Mouse (Mus musculus) heart, embryonic 10.5 days (tissue): Measurements from ENCODE around the gene Lrrtm3. TPM values are rescaled to one million over a fixed set of nuclear protein-coding genes. Genes with fewer than 3 reads are reported as not detected.
A peak's percentile ranks its signal among the peaks of the same experiment; 100 is the strongest.

Source experiments
- DNase-seq: peaks from one replicate; pipeline ENCODE4 v3.0.0-alpha.2; 2017; ENCODE audit warnings: low spot score
- H3K27ac ChIP-seq: fragments of 300-500 bp; sonication (generic); 2 replicates; pipeline ENCODE4 v1.5.1; 2016; ENCODE audit warnings: mild to moderate bottlenecking
- H3K27me3 ChIP-seq: fragments of 300-500 bp; sonication (generic); 2 replicates; pipeline ENCODE4 v1.6.1; 2016; ENCODE audit warnings: mild to moderate bottlenecking; ENCODE audit not compliant: poor library complexity, insufficient read depth, severe bottlenecking
- H3K36me3 ChIP-seq: fragments of 300-500 bp; sonication (generic); 2 replicates; pipeline ENCODE4 v1.6.1; 2016; ENCODE audit warnings: mild to moderate bottlenecking, moderate library complexity
- H3K4me1 ChIP-seq: fragments of 300-500 bp; sonication (generic); 2 replicates; pipeline ENCODE4 v1.6.1; 2016; ENCODE audit warnings: mild to moderate bottlenecking
- H3K4me3 ChIP-seq: fragments of 300-500 bp; sonication (generic); 2 replicates; pipeline ENCODE4 v1.5.1; 2016; ENCODE audit warnings: mild to moderate bottlenecking, moderate library complexity
- H3K9me3 ChIP-seq: fragments of 300-500 bp; sonication (generic); 2 replicates; pipeline ENCODE4 v1.6.1; 2016; ENCODE audit warnings: mild to moderate bottlenecking, moderate library complexity
- WGBS: fragments of 180-500 bp; shearing (Covaris S2); methylation state at CpG from one replicate; pipeline ENCODE4 v1.1.7; 2016; 5-methylcytosine and 5-hydroxymethylcytosine counted together
- polyA plus RNA-seq: library from polyadenylated mRNA; unstranded; fragments of >200 nt; fragmentation: Nextera tagmentation; extraction: Ambion mirVana; gene quantifications from 2 replicates; pipeline ENCODE4 v1.2.1, GENCODE M21; 2016

Lrrtm3 gene
- 0.76 and 0.87 TPM in 2 replicates for polyA plus RNA-seq

GRCm38 (mm10) chr10:64089680-64090460 is at the start of gene Lrrtm3:
TSS of gene Lrrtm3 (minus strand) at chr10:64090277.
- Histone ChIP-seq H3K9me3 (no peaks in the 10 kb centered on the region), H3K27ac (no peak within 1 kb of the TSS), H3K4me3 (peak within 1 kb of the TSS; percentile 52), H3K36me3 (no peaks in the 10 kb centered on the region), H3K4me1 (peaks cover 12% of the 10 kb centered on the region), H3K27me3 (peaks cover 19% of the 10 kb centered on the region)
- DNase-seq = peak; percentile 84
- WGBS = 3% methylated on average over 22 of the region's 22 CpGs

GRCm38 (mm10) chr10:64135481-64135880 is 45.4 kb upstream of the Lrrtm3 start:
- Histone ChIP-seq H3K4me3 (no peak overlapping the region), H3K36me3 (no peaks in the 10 kb centered on the region), H3K27ac (no peak overlapping the region), H3K27me3 (no peaks in the 10 kb centered on the region), H3K4me1 (0 out of 2 replicates have a peak, but pooled peaks cover 4% of the 10 kb centered on the region), H3K9me3 (no peaks in the 10 kb centered on the region)
- 78% methylated on average over 7 of the region's 7 CpGs for WGBS
- DNase-seq = no peak

DNA sequence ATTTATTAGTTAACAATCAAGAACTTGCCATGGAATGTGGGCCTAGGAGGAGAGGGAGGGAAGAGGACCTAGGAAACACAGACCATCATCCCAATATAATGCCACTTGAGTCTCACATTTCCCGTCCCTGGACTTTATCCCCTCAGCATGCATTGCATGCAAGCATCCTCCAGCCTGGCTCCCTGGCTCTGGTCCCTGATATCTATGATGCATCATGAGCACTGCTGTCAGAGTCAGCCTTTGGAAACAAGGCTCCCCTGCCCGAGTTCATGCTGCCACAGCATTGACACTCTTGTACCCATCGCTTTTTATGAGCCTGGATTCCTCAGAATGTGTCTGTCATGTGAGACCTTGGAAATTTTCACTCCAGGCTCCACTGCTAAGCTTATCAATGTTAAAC is 43.4 kb upstream of the Lrrtm3 start:
- H3K36me3 ChIP-seq = no peaks in the 10 kb centered on the region
- H3K4me3 ChIP-seq = no peak overlapping the region
- DNase-seq = no peak
- H3K4me1 ChIP-seq = 0 out of 2 replicates have a peak, but pooled peaks cover 4% of the 10 kb centered on the region
- no peaks in the 10 kb centered on the region for H3K9me3 ChIP-seq
- WGBS = 78% methylated on average over 3 of the region's 3 CpGs
- no peak overlapping the region for H3K27ac ChIP-seq
- no peaks in the 10 kb centered on the region for H3K27me3 ChIP-seq

GRCm38 (mm10) chr10:64130397-64131150 is 40.5 kb upstream of the Lrrtm3 start:
- 87% methylated on average over 15 of the region's 15 CpGs for WGBS
- Histone ChIP-seq H3K27me3 (no peaks in the 10 kb centered on the region), H3K27ac (no peak overlapping the region), H3K4me1 (no peaks in the 10 kb centered on the region), H3K4me3 (no peak overlapping the region), H3K9me3 (no peaks in the 10 kb centered on the region), H3K36me3 (no peaks in the 10 kb centered on the region)
- no peak for DNase-seq

DNA sequence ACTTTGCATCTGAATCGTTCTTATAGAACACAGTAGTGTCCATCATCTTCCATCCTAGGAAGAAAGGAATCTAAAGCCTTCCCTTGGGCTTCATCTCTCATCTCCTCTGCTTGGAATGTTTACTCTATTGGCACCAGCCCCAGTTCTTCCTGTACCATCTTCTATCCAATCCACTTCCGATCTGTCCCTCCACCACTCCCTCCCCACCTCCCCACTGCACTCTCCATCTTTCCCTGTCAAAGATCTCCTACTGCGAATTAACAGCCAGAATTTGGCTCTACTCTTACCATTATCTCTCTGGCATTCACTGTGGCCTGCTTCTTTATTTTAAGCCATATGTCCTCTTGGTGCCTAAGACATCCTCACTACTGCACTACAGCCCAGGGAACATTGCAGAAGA is 28.8 kb upstream of the Lrrtm3 start:
- H3K36me3 ChIP-seq = no peaks in the 10 kb centered on the region
- H3K27me3 ChIP-seq = no peaks in the 10 kb centered on the region
- no peak for DNase-seq
- no peaks in the 10 kb centered on the region for H3K4me1 ChIP-seq
- H3K4me3 ChIP-seq = no peak overlapping the region
- H3K9me3 ChIP-seq = no peaks in the 10 kb centered on the region
- no peak overlapping the region for H3K27ac ChIP-seq
- 83% methylated on average over 3 of the region's 3 CpGs for WGBS

- no peak overlapping the region for H3K4me3 ChIP-seq
- no peaks in the 10 kb centered on the region for H3K9me3 ChIP-seq
- no peaks in the 10 kb centered on the region for H3K36me3 ChIP-seq
- no peak overlapping the region for H3K27ac ChIP-seq
- 91% methylated on average over 11 of the region's 11 CpGs for WGBS
- no peaks in the 10 kb centered on the region for H3K27me3 ChIP-seq
- H3K4me1 ChIP-seq = no peaks in the 10 kb centered on the region
- DNase-seq = no peak
These were observed 25.2 kb upstream of the Lrrtm3 start for GRCm38 (mm10) chr10:64115246-64115645.

GRCm38 (mm10) chr10:64096532-64096931 is 6.5 kb upstream of the Lrrtm3 start:
- Histone ChIP-seq H3K36me3 (no peaks in the 10 kb centered on the region), H3K27ac (no peak overlapping the region), H3K4me1 (no peaks in the 10 kb centered on the region), H3K9me3 (no peaks in the 10 kb centered on the region), H3K4me3 (no peak overlapping the region), H3K27me3 (no peaks in the 10 kb centered on the region)
- 84% methylated on average over 1 of the region's 1 CpGs for WGBS
- no peak for DNase-seq

DNA sequence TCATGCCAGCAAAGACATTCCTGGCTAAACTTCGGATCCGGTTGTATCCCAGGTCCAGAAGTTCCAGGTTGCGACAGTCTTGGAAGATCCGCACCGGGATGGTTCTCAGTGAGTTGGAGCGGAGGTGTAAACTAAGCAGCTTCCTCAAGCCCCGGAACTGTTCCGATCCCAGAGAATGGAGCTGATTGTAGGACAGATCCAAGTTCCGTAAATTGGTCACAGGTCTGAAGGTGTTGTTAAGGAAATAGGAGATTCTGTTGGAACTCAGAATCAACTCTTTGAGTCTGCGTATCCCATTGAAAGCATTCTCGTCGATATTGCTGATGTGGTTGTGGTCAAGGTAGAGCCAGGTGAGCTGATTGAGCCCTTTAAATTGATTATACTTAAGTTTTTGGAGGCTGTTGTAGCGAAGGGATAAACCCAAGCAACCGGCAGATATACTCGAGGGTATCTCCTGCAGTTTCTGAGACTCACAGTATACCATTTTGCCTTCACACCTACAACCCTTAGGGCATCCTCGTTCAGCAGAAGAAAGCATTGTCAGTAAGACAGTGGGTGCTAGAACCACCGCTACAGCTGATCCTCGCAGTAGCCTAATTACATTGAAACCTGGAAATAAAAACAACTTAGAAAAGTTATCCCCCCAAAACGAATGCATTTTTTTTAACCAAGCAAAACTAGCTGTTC is 1.2 kb downstream of the Lrrtm3 start:
- Histone ChIP-seq H3K27ac (no peak overlapping the region), H3K36me3 (no peaks in the 10 kb centered on the region), H3K9me3 (no peaks in the 10 kb centered on the region), H3K4me3 (no peak overlapping the region), H3K4me1 (peaks cover 12% of the 10 kb centered on the region), H3K27me3 (peaks cover 19% of the 10 kb centered on the region)
- DNase-seq = no peak
- 26% methylated on average over 19 of the region's 19 CpGs for WGBS

- whole genome bisulfite sequencing = 5% methylated on average over 26 of the region's 26 CpGs
- no peaks in the 10 kb centered on the region for H3K36me3 ChIP-seq
- H3K27me3 ChIP-seq = peaks cover 19% of the 10 kb centered on the region
- H3K27ac ChIP-seq = no peak overlapping the region
- peaks cover 12% of the 10 kb centered on the region for H3K4me1 ChIP-seq
- no peaks in the 10 kb centered on the region for H3K9me3 ChIP-seq
- H3K4me3 ChIP-seq = peak overlapping the region; percentile 55
- no peak for DNase-seq
These were observed 1.9 kb downstream of the Lrrtm3 start for GRCm38 (mm10) chr10:64087936-64088773.

DNA sequence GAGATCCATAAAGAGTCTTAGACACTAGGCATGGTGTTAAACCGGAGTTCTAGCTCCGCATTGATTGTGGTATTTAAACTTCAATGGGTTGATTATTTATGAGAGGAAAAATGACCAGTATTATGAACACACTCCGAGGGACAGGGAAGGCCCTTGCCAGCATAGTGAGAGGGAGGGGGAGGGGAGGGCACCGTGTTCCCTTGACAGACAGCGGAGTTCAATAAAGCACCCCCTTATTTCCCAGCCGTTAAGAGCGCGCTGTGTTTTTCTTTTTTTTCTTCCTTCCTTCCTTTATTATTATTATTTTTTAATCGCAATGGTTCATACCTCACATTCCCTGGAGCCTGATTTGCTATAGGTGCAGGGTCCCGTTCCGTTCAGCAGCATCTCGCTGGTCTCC is 2.6 kb downstream of the Lrrtm3 start:
- Histone ChIP-seq H3K27ac (no peak overlapping the region), H3K4me1 (peaks cover 12% of the 10 kb centered on the region), H3K27me3 (peaks cover 19% of the 10 kb centered on the region), H3K4me3 (peak overlapping the region; percentile 55), H3K9me3 (no peaks in the 10 kb centered on the region), H3K36me3 (no peaks in the 10 kb centered on the region)
- DNase-seq = no peak
- WGBS = 3% methylated on average over 12 of the region's 12 CpGs

DNA sequence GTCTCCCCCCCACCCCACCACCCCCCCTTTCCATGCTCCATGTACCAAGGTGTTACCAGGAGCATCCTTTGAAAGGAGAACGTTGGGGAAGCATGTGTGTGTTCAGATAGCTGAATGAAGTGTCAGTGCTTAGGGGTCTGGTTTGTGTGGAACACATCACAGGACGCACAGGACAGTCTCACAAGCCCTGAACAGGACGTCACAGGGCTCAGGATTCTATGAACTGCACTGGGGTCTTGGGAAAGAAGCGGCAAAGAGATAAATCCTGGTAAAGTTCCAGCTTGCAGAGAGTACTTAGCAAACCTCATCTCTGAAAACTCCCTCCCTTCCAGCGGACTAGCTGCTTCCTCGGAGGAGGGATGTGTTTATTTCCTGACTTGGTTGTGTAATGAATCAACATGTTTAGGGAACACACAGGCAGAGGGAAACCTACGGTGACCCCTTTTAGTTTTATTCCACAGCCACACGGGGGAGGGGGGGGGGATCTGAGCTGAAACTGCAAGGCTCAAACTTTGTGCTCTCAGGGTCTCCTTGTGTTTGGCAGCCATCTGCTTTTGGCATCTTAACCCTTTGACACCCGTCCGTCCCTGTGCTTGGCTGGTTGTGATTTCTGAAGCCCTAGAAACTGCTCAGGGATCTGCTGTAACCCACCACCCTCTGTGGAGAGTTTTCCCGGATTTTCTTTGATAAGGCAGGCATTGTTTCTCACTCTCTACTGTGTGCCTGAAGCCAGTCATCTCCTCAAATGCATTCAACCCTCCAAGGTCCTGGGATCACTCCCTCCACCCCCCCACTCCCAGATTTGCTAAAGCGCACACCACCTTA is 3.3 kb downstream of the Lrrtm3 start:
- H3K27me3 ChIP-seq = peaks cover 19% of the 10 kb centered on the region
- no peak for DNase-seq
- WGBS = 6% methylated on average over 12 of the region's 12 CpGs

More for the DNA sequence above, 3.3 kb downstream of the Lrrtm3 start:
- Histone ChIP-seq H3K27ac (no peak overlapping the region), H3K4me1 (peaks cover 12% of the 10 kb centered on the region), H3K4me3 (peak overlapping the region; percentile 55; the same call in 1 of the 2 replicates), H3K36me3 (no peaks in the 10 kb centered on the region), H3K9me3 (no peaks in the 10 kb centered on the region)
